ENCODE assay signal across 8 mouse cellular contexts in genomic region chr3:89259076-89259475, GRCm38 (mm10). TPM values are rescaled to one million over a fixed set of nuclear protein-coding genes. Genes with fewer than 3 reads are reported as not detected.
DNase-seq lines count a peak whose midpoint lies in the region; ATAC-seq and TF ChIP-seq lines count a peak whose summit lies in the region.

Gene Dpm3 (plus strand): TSS chr3:89259358.

- no peak for TF ChIP-seq POLR2A in spleen, adult 2 months (IDR thresholded peaks at IDR 0.05; ENCODE audit: low read depth, low read length)

- no peak within 1 kb of the TSS; the same call in 1 of the 2 replicates for H3K4me2 ChIP-seq in embryonic facial prominence, embryonic 11.5 days (ENCODE audit: low read depth, low read length)
- no peak within 1 kb of the TSS for H3K4me2 ChIP-seq in heart, embryonic 16.5 days (ENCODE audit: low read depth, low read length)
- H3K4me2 ChIP-seq in neural tube, embryonic 14.5 days (ENCODE audit: low read depth, low read length): no peak within 1 kb of the TSS

- H3K27ac ChIP-seq in spleen, adult 2 months (ENCODE audit: insufficient read depth, low read length): no peak within 1 kb of the TSS
- H3K27ac ChIP-seq in embryonic facial prominence, embryonic 11.5 days (replicated peaks; ENCODE audit: low read depth, low read length): no peak within 1 kb of the TSS
- no peak within 1 kb of the TSS for H3K27ac ChIP-seq in heart, embryonic 16.5 days (ENCODE audit: low read length)
- H3K27ac ChIP-seq in neural tube, embryonic 14.5 days (ENCODE audit: low read depth, low read length): no peak within 1 kb of the TSS

- no peak for DNase-seq in spleen, adult 2 months (ENCODE audit: low read depth in 1 of 2, low spot score in 2 of 2)
- no peak for DNase-seq in spleen, postnatal 14 days (ENCODE audit: low spot score in 2 of 2)
- no peak for DNase-seq in embryonic facial prominence, embryonic 11.5 days (ENCODE audit: low spot score)
- DNase-seq in left cerebral cortex, postnatal 4 days: no peak
- no peak for DNase-seq in B cell, adult 2 months
- no peak for DNase-seq in urinary bladder, postnatal 25 days (ENCODE audit: low spot score)

- WGBS in spleen, adult 2 months: 80% methylated on average over 7 of the region's 7 CpGs
- WGBS in embryonic facial prominence, embryonic 11.5 days: 68% methylated on average over 7 of the region's 7 CpGs
- whole genome bisulfite sequencing in heart, embryonic 16.5 days: 54% methylated on average over 7 of the region's 7 CpGs
- WGBS in neural tube, embryonic 14.5 days: 55% methylated on average over 7 of the region's 7 CpGs

- H3K4me1 ChIP-seq in spleen, adult 2 months (ENCODE audit: control insufficient read depth, insufficient read depth, insufficient read length): no peaks in the 10 kb centered on the region
- no peaks in the 10 kb centered on the region for H3K4me1 ChIP-seq in embryonic facial prominence, embryonic 11.5 days (ENCODE audit: control insufficient read depth, insufficient read depth, low read length)
- H3K4me1 ChIP-seq in heart, embryonic 16.5 days (ENCODE audit: control insufficient read depth, insufficient read depth, low read length): no peaks in the 10 kb centered on the region
- H3K4me1 ChIP-seq in neural tube, embryonic 14.5 days (ENCODE audit: control insufficient read depth, insufficient read depth, low read length): no peaks in the 10 kb centered on the region

- no peak within 1 kb of the TSS for H3K9ac ChIP-seq in embryonic facial prominence, embryonic 11.5 days (replicated peaks; ENCODE audit: low read length)
- no peak within 1 kb of the TSS for H3K9ac ChIP-seq in heart, embryonic 16.5 days (ENCODE audit: low read length)
- H3K9ac ChIP-seq in neural tube, embryonic 14.5 days (replicated peaks; ENCODE audit: low read depth, low read length): no peak within 1 kb of the TSS

- intact Hi-C loops in left cerebral cortex, postnatal 4 days (cut with DNase I): no loop called here

- TF ChIP-seq CTCF in spleen, adult 2 months (IDR thresholded peaks at IDR 0.05; ENCODE audit: extremely low read depth, insufficient read depth, insufficient read length, insufficient replicate concordance): no peak

- no peak within 1 kb of the TSS for H3K4me3 ChIP-seq in spleen, adult 2 months (ENCODE audit: extremely low read depth, insufficient read depth, insufficient read length)
- H3K4me3 ChIP-seq in embryonic facial prominence, embryonic 11.5 days (ENCODE audit: low read depth, low read length): no peak within 1 kb of the TSS
- no peak within 1 kb of the TSS for H3K4me3 ChIP-seq in heart, embryonic 16.5 days (ENCODE audit: low read length)
- H3K4me3 ChIP-seq in neural tube, embryonic 14.5 days (ENCODE audit: low read depth, low read length): no peak within 1 kb of the TSS

- no peaks in the 10 kb centered on the region for H3K36me3 ChIP-seq in spleen, adult 2 months (ENCODE audit: control insufficient read depth, insufficient read depth, low read length)
- H3K36me3 ChIP-seq in embryonic facial prominence, embryonic 11.5 days (replicated peaks; ENCODE audit: control insufficient read depth, insufficient read depth, low read depth, low read length): no peaks in the 10 kb centered on the region
- H3K36me3 ChIP-seq in heart, embryonic 16.5 days (ENCODE audit: control insufficient read depth, insufficient read depth): no peaks in the 10 kb centered on the region
- no peaks in the 10 kb centered on the region for H3K36me3 ChIP-seq in neural tube, embryonic 14.5 days (ENCODE audit: control insufficient read depth, insufficient read depth, low read length)

- H3K9me3 ChIP-seq in embryonic facial prominence, embryonic 11.5 days (replicated peaks; ENCODE audit: control insufficient read depth, low read length): no peaks in the 10 kb centered on the region
- no peaks in the 10 kb centered on the region for H3K9me3 ChIP-seq in heart, embryonic 16.5 days (replicated peaks; ENCODE audit: control insufficient read depth, low read length)
- H3K9me3 ChIP-seq in neural tube, embryonic 14.5 days (ENCODE audit: control insufficient read depth, low read length): no peaks in the 10 kb centered on the region

- ATAC-seq in embryonic facial prominence, embryonic 11.5 days (replicated peaks; ENCODE audit: insufficient number of reproducible peaks, low FRiP score, low TSS enrichment, low read depth): no peak
- ATAC-seq in heart, embryonic 16.5 days (replicated peaks; ENCODE audit: extremely low read depth, insufficient read depth, low FRiP score): no peak
- no peak for ATAC-seq in neural tube, embryonic 14.5 days (ENCODE audit: low read depth)

- H3K27me3 ChIP-seq in spleen, adult 2 months (ENCODE audit: control insufficient read depth, insufficient read depth, low read length): no peaks in the 10 kb centered on the region
- no peaks in the 10 kb centered on the region for H3K27me3 ChIP-seq in embryonic facial prominence, embryonic 11.5 days (ENCODE audit: control insufficient read depth, insufficient read depth, low read length)
- H3K27me3 ChIP-seq in heart, embryonic 16.5 days (ENCODE audit: control insufficient read depth, insufficient read depth, low read length): no peaks in the 10 kb centered on the region
- no peaks in the 10 kb centered on the region for H3K27me3 ChIP-seq in neural tube, embryonic 14.5 days (ENCODE audit: control insufficient read depth, insufficient read depth, low read length)

RNA-seq across cellular contexts. Expression of gene Dpm3, which starts in this region (rescaled TPM):
- polyA plus RNA-seq in spleen, adult 2 months (2012; rRNA removed): 231 and 419 TPM in 2 replicates
- 82.4 and 87.9 TPM in 2 replicates for polyA plus RNA-seq in embryonic facial prominence, embryonic 11.5 days (2014; fragmentation: Nextera tagmentation; extraction: Ambion mirVana)
- polyA plus RNA-seq in heart, embryonic 16.5 days (2015; fragmentation: Nextera tagmentation; extraction: Ambion mirVana): 65.3 and 79.6 TPM in 2 replicates
- total RNA-seq in left cerebral cortex, postnatal 4 days (2021): 10 to 100 TPM; 54.0 to 59.7 TPM
- polyA plus RNA-seq in neural tube, embryonic 14.5 days (2014; fragmentation: Nextera tagmentation; extraction: Ambion mirVana): 69.6 and 84.4 TPM in 2 replicates
